Mouse (Mus musculus) gastrocnemius, adult 2 months (tissue): ENCODE results near the gene Prph2. TPM values are rescaled to one million over a fixed set of nuclear protein-coding genes. Genes with fewer than 3 reads are reported as not detected.
A peak's percentile ranks its signal among the peaks of the same experiment; 100 is the strongest.

Experiments
- DNase-seq: peaks from one replicate; pipeline ENCODE4 v3.0.0; 2022
- H3K27ac ChIP-seq: fragments of 200-600 bp; 2 replicates; pipeline ENCODE4 v1.8.1; 2022; ENCODE audit warnings: mild to moderate bottlenecking
- H3K4me3 ChIP-seq: fragments of 200-600 bp; 2 replicates; pipeline ENCODE4 v1.8.1; 2022; ENCODE audit warnings: mild to moderate bottlenecking, moderate library complexity
- CTCF ChIP-seq: fragments of 200-600 bp; IDR thresholded peaks from 2 replicates; pipeline ENCODE4 v1.8.1; 2022; ENCODE audit warnings: antibody characterized with exemption, mild to moderate bottlenecking, moderate library complexity
- intact Hi-C: fragments of 180-260 bp; cut with DNase I; formaldehyde crosslinking; loops from one replicate; pipeline ENCODE4 v1.15.1; 2025
- total RNA-seq, 2 experiments: library from RNA; stranded (reverse); gene quantifications; 2 replicates each; pipeline ENCODE4 v1.2.3; 2021

Gene Prph2
- total RNA-seq, 2 experiments from 2014 or later = not detected

GRCm38 (mm10) chr17:46940461-46940860 is 30.2 kb downstream of the Prph2 start:
- intact Hi-C loops = no loop called here
- DNase-seq = no peak
- no peak overlapping the region for H3K27ac ChIP-seq
- TF ChIP-seq CTCF = no peak
- no peak overlapping the region for H3K4me3 ChIP-seq

GRCm38 (mm10) chr17:46942421-46942820 is 32.2 kb downstream of the Prph2 start:
- TF ChIP-seq CTCF = no peak
- intact Hi-C loops = no loop called here
- DNase-seq = no peak
- no peak overlapping the region for H3K27ac ChIP-seq
- no peak overlapping the region for H3K4me3 ChIP-seq

GRCm38 (mm10) chr17:46946276-46946675 is 36.0 kb downstream of the Prph2 start:
- TF ChIP-seq CTCF = no peak
- intact Hi-C loops = loop anchor here (5.0 kb wide), 1 partner anchor 36 kb away; no protein-coding TSS in a partner anchor
- Histone ChIP-seq H3K27ac (no peak overlapping the region), H3K4me3 (no peak overlapping the region)
- no peak for DNase-seq

GRCm38 (mm10) chr17:46958045-46958444 is 47.8 kb downstream of the Prph2 start:
- Histone ChIP-seq H3K27ac (no peak overlapping the region), H3K4me3 (no peak overlapping the region)
- intact Hi-C loops = no loop called here
- no peak for DNase-seq
- TF ChIP-seq CTCF = peak; percentile 18; the same call in 1 of the 2 replicates

- intact Hi-C loops = no loop called here
- Histone ChIP-seq H3K4me3 (no peak overlapping the region), H3K27ac (no peak overlapping the region)
- no peak for DNase-seq
- no peak for TF ChIP-seq CTCF
These were observed 50.0 kb downstream of the Prph2 start for GRCm38 (mm10) chr17:46960216-46960615.

GRCm38 (mm10) chr17:46962153-46962552 is 51.9 kb downstream of the Prph2 start:
- H3K27ac ChIP-seq = no peak overlapping the region
- intact Hi-C loops = no loop called here
- no peak for TF ChIP-seq CTCF

GRCm38 (mm10) chr17:46963186-46963585 is 52.9 kb downstream of the Prph2 start:
- TF ChIP-seq CTCF = no peak
- intact Hi-C loops = no loop called here
- no peak overlapping the region for H3K27ac ChIP-seq
- no peak overlapping the region for H3K4me3 ChIP-seq
- DNase-seq = no peak

More at GRCm38 (mm10) chr17:46962153-46962552, 51.9 kb downstream of the Prph2 start:
- no peak for DNase-seq
- H3K4me3 ChIP-seq = no peak overlapping the region

GRCm38 (mm10) chr17:46966892-46967291 is 56.6 kb downstream of the Prph2 start:
- DNase-seq = no peak
- no peak overlapping the region for H3K27ac ChIP-seq
- TF ChIP-seq CTCF = no peak
- no peak overlapping the region for H3K4me3 ChIP-seq
- intact Hi-C loops = no loop called here

- no peak for TF ChIP-seq CTCF
- intact Hi-C loops = no loop called here
- no peak overlapping the region for H3K4me3 ChIP-seq
- no peak for DNase-seq
- no peak overlapping the region for H3K27ac ChIP-seq
These were observed 62.3 kb downstream of the Prph2 start for GRCm38 (mm10) chr17:46972603-46973002.

Other genes with a start within 250 kb of the Prph2 start
- gene Rrp36, start 236.1 kb upstream of the Prph2 start, total RNA-seq = 10 to 100 TPM in 1 of 2 experiments, 1 to 10 TPM in 1; 7.9 to 12.6 TPM
- gene Mea1, start 231.7 kb upstream of the Prph2 start, total RNA-seq = 10 to 100 TPM; 34.6 to 49.1 TPM
- 100 to 1,000 TPM in 1 of 2 experiments, 10 to 100 TPM in 1; 83.0 to 108 TPM for gene Klhdc3, start 229.5 kb upstream of the Prph2 start, total RNA-seq
- gene Ppp2r5d, start 205.3 kb upstream of the Prph2 start, total RNA-seq = 10 to 100 TPM; 30.0 to 33.1 TPM
- 10 to 100 TPM; 13.4 to 21.8 TPM for gene Pex6, start 199.0 kb upstream of the Prph2 start, total RNA-seq
- 1 to 10 TPM; 1.7 to 4.8 TPM for gene Gnmt, start 181.3 kb upstream of the Prph2 start, total RNA-seq
- gene Cnpy3, start 158.2 kb upstream of the Prph2 start, total RNA-seq = 1 to 10 TPM; 8.3 to 9.3 TPM
- not detected for gene Ptcra, start 146.7 kb upstream of the Prph2 start, total RNA-seq
- 10 to 100 TPM; 31.3 to 33.2 TPM for gene 2310039H08Rik, start 137.8 kb upstream of the Prph2 start, total RNA-seq
- gene Rpl7l1, start 127.8 kb upstream of the Prph2 start, total RNA-seq = 10 to 100 TPM; 34.9 to 55.9 TPM
- 10 to 100 TPM; 11.9 to 13.4 TPM for gene Bicral, start 52.0 kb upstream of the Prph2 start, total RNA-seq
- gene Tbcc, start 19.8 kb upstream of the Prph2 start, total RNA-seq = 1 to 10 TPM; 6.0 to 8.2 TPM
- 10 to 100 TPM; 65.4 to 73.5 TPM for gene Ubr2, start 100.1 kb downstream of the Prph2 start, total RNA-seq